Mouse (Mus musculus): ENCODE measurements around the gene Apbb2.

DNA sequence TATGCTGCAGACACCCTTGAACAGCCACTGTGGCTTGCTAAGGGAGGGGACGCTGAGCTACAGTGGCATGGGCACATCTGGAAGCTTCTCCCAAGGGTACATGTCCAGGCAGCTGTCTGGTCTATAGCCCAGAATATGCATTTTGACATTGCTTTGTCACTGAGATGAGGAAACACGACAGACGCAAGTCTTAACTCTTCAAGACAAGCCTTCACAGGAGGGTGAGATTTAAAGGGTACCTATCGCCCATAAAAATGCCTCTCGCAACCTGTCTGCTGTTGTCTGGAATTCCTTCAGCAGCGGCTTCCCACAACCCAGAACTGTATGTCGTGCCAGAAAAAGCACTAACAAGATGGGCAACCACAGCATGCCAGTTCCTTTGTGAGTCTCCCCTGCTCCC, 60.5 kb downstream of the Apbb2 start:
- TF ChIP-seq CTCF (conservative IDR thresholded peaks at IDR 0.05; ENCODE audit: low read length) (no peak), POU5F1 (IDR thresholded peaks at IDR 0.05; ENCODE audit: borderline replicate concordance, low read length) (no peak)
